Mouse (Mus musculus) forebrain, embryonic 12.5 days (tissue): ENCODE measurements around the gene Poc1a. TPM values are rescaled to one million over a fixed set of nuclear protein-coding genes. Genes with fewer than 3 reads are reported as not detected.
A peak's percentile ranks its signal among the peaks of the same experiment; 100 is the strongest.

Source experiments
- ATAC-seq: fragments of 200-750 bp; cut with Nextera tagmentation; 2 replicates; pipeline ENCODE4 v1.8.0; 2017; ENCODE audit warnings: moderate TSS enrichment; ENCODE audit not compliant: low FRiP score
- H3K27ac ChIP-seq: fragments of 300-500 bp; sonication (generic); 2 replicates; pipeline ENCODE4 v1.5.1; 2016; ENCODE audit warnings: mild to moderate bottlenecking
- H3K27me3 ChIP-seq: fragments of 300-500 bp; sonication (generic); 2 replicates; pipeline ENCODE4 v1.6.1; 2016; ENCODE audit warnings: mild to moderate bottlenecking
- H3K36me3 ChIP-seq: fragments of 300-500 bp; sonication (generic); replicated peaks from 2 replicates; pipeline ENCODE4 v1.6.1; 2016; ENCODE audit warnings: mild to moderate bottlenecking
- H3K4me1 ChIP-seq: fragments of 300-500 bp; sonication (generic); 2 replicates; pipeline ENCODE4 v1.6.1; 2016
- H3K4me2 ChIP-seq: fragments of 300-500 bp; sonication (generic); 2 replicates; pipeline ENCODE4 v1.6.1; 2016; ENCODE audit warnings: mild to moderate bottlenecking, moderate library complexity
- H3K4me3 ChIP-seq: fragments of 300-500 bp; sonication (generic); replicated peaks from 2 replicates; pipeline ENCODE4 v1.5.1; 2016; ENCODE audit warnings: mild to moderate bottlenecking
- H3K9ac ChIP-seq: fragments of 300-500 bp; sonication (generic); 2 replicates; pipeline ENCODE4 v1.6.1; 2016; ENCODE audit warnings: mild to moderate bottlenecking
- H3K9me3 ChIP-seq: fragments of 300-500 bp; sonication (generic); 2 replicates; pipeline ENCODE4 v1.6.1; 2016
- WGBS: fragments of 180-500 bp; shearing (Covaris S2); methylation state at CpG from one replicate; pipeline ENCODE4 v1.1.7; 2016; 5-methylcytosine and 5-hydroxymethylcytosine counted together
- polyA plus RNA-seq: library from polyadenylated mRNA; unstranded; fragments of >200 nt; fragmentation: Nextera tagmentation; extraction: Ambion mirVana; gene quantifications from 2 replicates; pipeline ENCODE4 v1.2.1, GENCODE M21; 2016

Gene Poc1a
- polyA plus RNA-seq, 1 experiment from 2014 or later, result 23.8 TPM

GRCm38 (mm10) chr9:106328068-106328610 lies 47.3 kb downstream of the Poc1a start:
- H3K4me3 ChIP-seq, result no peak overlapping the region
- H3K9me3 ChIP-seq, result no peaks in the 10 kb centered on the region
- H3K4me2 ChIP-seq, result no peak overlapping the region
- H3K27ac ChIP-seq, result no peak overlapping the region
- WGBS, result 84% methylated on average over 7 of the region's 7 CpGs
- ATAC-seq, result no peak
- no peaks in the 10 kb centered on the region for H3K27me3 ChIP-seq
- H3K36me3 ChIP-seq, result no peaks in the 10 kb centered on the region; the same call in 1 of the 2 replicates
- no peak overlapping the region for H3K9ac ChIP-seq
- peaks cover 9% of the 10 kb centered on the region; the same call in 1 of the 2 replicates for H3K4me1 ChIP-seq

- Histone ChIP-seq H3K4me2 (no peak overlapping the region), H3K27ac (no peak overlapping the region)
- WGBS, result 78% methylated on average over 5 of the region's 5 CpGs
Measured at GRCm38 (mm10) chr9:106328772-106329511, 48.1 kb downstream of the Poc1a start.

DNA sequence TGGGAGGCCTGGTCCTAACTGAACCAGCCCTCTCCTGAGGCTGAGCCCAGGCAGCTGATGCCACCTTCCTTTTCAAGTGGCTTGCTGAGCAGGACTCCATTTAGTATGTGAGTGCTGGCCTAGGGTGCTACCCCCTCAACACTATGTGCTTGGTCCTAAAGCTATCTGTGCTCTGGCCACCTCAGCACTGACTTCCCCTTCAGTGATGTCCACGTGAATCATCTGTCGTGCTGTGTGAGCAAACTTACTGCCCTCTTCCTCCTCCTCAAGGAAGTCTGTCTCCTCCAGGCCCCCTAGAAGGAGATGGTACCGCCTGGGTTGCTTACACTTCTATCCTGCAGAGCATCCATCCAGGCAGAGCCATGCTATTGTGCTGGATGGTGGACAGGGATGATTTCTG lies 51.9 kb downstream of the Poc1a start:
- Histone ChIP-seq H3K4me2 (no peak overlapping the region), H3K27me3 (no peaks in the 10 kb centered on the region), H3K27ac (no peak overlapping the region), H3K9ac (no peak overlapping the region), H3K4me3 (no peak overlapping the region), H3K4me1 (peaks cover 15% of the 10 kb centered on the region), H3K9me3 (no peaks in the 10 kb centered on the region), H3K36me3 (no peaks in the 10 kb centered on the region; the same call in 1 of the 2 replicates)
- ATAC-seq, result no peak
- WGBS, result 82% methylated on average over 3 of the region's 3 CpGs

More at GRCm38 (mm10) chr9:106328772-106329511, 48.1 kb downstream of the Poc1a start:
- no peak for ATAC-seq
- peaks cover 9% of the 10 kb centered on the region; the same call in 1 of the 2 replicates for H3K4me1 ChIP-seq
- H3K27me3 ChIP-seq, result no peaks in the 10 kb centered on the region
- H3K9me3 ChIP-seq, result no peaks in the 10 kb centered on the region
- H3K4me3 ChIP-seq, result no peak overlapping the region
- no peak overlapping the region for H3K9ac ChIP-seq
- H3K36me3 ChIP-seq, result no peaks in the 10 kb centered on the region; the same call in 1 of the 2 replicates

DNA sequence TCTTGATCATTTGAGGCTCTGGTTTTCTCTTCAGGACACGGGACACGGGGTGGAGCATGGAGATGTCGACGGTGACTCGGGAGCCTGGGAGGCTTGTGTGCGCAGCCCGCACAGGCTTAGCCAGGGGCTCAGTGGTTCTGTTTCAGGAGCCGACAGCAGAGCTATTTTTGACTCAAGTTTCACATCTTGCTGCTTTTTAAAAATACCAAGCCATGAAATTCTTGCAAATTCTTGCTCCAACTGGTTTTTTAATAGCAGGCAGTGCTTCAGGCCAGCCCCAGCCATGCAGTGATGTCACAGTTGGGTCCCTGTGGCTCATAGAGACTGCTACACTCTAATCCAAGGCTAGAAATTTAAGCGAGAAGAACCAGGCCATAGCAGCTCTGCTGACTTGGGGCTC lies 56.8 kb downstream of the Poc1a start:
- H3K27ac ChIP-seq, result peak overlapping the region; percentile 88
- ATAC-seq, result no peak
- no peaks in the 10 kb centered on the region for H3K9me3 ChIP-seq
- no peaks in the 10 kb centered on the region for H3K36me3 ChIP-seq
- 79% methylated on average over 9 of the region's 9 CpGs for WGBS
- peaks cover 51% of the 10 kb centered on the region for H3K4me1 ChIP-seq
- H3K9ac ChIP-seq, result no peak overlapping the region
- no peak overlapping the region for H3K4me3 ChIP-seq
- H3K4me2 ChIP-seq, result no peak overlapping the region
- H3K27me3 ChIP-seq, result no peaks in the 10 kb centered on the region; the same call in 1 of the 2 replicates

GRCm38 (mm10) chr9:106338462-106339172 lies 57.8 kb downstream of the Poc1a start:
- Histone ChIP-seq H3K4me1 (peaks cover 51% of the 10 kb centered on the region), H3K27ac (peak overlapping the region; percentile 88), H3K4me3 (no peak overlapping the region), H3K9ac (peak overlapping the region; percentile 17; the same call in 1 of the 2 replicates), H3K27me3 (no peaks in the 10 kb centered on the region; the same call in 1 of the 2 replicates), H3K4me2 (peak overlapping the region; percentile 31), H3K9me3 (no peaks in the 10 kb centered on the region), H3K36me3 (no peaks in the 10 kb centered on the region)
- WGBS, result 5% methylated on average over 10 of the region's 10 CpGs
- peak; percentile 81 for ATAC-seq

DNA sequence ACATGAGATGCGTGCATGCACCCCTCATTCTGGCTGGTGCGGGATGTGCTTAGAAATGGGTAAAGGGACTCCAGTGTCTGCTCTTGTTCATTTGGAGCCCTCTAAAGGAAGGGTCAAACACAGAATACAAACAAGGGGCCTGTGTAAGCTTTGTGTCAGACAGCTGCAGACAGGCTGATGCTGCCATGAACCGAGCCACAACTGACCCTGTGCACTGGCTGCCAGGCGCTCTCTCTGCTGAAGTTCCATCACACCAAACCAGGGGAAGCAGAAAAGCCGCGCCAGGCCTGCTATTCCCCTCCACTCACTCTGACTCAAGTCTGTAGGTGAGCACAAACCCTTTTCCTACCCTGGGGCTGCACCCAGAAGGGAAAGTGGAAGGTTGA lies 58.3 kb downstream of the Poc1a start:
- WGBS, result 36% methylated on average over 6 of the region's 6 CpGs
- Histone ChIP-seq H3K4me3 (no peak overlapping the region), H3K27ac (peak overlapping the region; percentile 88), H3K36me3 (no peaks in the 10 kb centered on the region), H3K9ac (peak overlapping the region; percentile 17; the same call in 1 of the 2 replicates), H3K9me3 (no peaks in the 10 kb centered on the region), H3K4me1 (peaks cover 51% of the 10 kb centered on the region), H3K4me2 (peak overlapping the region; percentile 31), H3K27me3 (no peaks in the 10 kb centered on the region; the same call in 1 of the 2 replicates)
- ATAC-seq, result peak; percentile 21; the same call in 1 of the 2 replicates

DNA sequence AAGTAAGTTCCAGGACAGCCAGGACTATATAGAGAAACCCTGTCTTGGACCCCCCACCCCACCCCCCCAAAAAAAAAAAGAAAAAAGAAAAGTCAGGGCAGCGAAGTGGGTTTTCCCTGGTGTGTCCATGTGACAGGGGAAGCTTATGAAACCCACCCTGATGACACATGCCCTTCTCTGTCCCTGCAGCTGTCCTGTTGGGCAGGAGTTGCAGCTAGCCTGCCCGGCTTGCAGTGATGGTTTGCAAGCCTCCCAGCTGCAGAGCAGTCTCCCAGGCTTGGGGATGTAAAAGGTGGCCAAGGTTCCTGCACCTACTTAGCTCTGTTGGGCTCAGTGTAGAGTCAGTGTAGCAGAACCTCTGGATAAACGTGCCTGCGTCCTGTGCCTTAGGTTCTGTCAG lies 58.9 kb downstream of the Poc1a start:
- no peaks in the 10 kb centered on the region for H3K9me3 ChIP-seq
- H3K4me2 ChIP-seq, result no peak overlapping the region
- H3K4me1 ChIP-seq, result peaks cover 53% of the 10 kb centered on the region
- no peak overlapping the region for H3K9ac ChIP-seq
- no peak for ATAC-seq
- H3K27ac ChIP-seq, result peak overlapping the region; percentile 88; the same call in 1 of the 2 replicates
- no peaks in the 10 kb centered on the region; the same call in 1 of the 2 replicates for H3K27me3 ChIP-seq
- 91% methylated on average over 4 of the region's 4 CpGs for WGBS
- H3K4me3 ChIP-seq, result no peak overlapping the region
- H3K36me3 ChIP-seq, result no peaks in the 10 kb centered on the region

GRCm38 (mm10) chr9:106340501-106341312 lies 59.8 kb downstream of the Poc1a start:
- H3K4me3 ChIP-seq, result no peak overlapping the region
- 0 out of 2 replicates have a peak overlapping the region, but pooled peaks have one; percentile 43 for H3K27ac ChIP-seq
- no peaks in the 10 kb centered on the region for H3K9me3 ChIP-seq
- H3K36me3 ChIP-seq, result no peaks in the 10 kb centered on the region
- peaks cover 63% of the 10 kb centered on the region for H3K4me1 ChIP-seq
- WGBS, result 55% methylated on average over 13 of the region's 13 CpGs
- H3K9ac ChIP-seq, result no peak overlapping the region
- H3K27me3 ChIP-seq, result no peaks in the 10 kb centered on the region; the same call in 1 of the 2 replicates
- no peak for ATAC-seq
- no peak overlapping the region for H3K4me2 ChIP-seq

- Histone ChIP-seq H3K36me3 (no peaks in the 10 kb centered on the region), H3K27ac (no peak overlapping the region), H3K4me2 (no peak overlapping the region), H3K27me3 (no peaks in the 10 kb centered on the region; the same call in 1 of the 2 replicates), H3K4me1 (peaks cover 63% of the 10 kb centered on the region), H3K9ac (no peak overlapping the region), H3K4me3 (no peak overlapping the region), H3K9me3 (no peaks in the 10 kb centered on the region)
- WGBS, result 79% methylated on average over 3 of the region's 3 CpGs
- no peak for ATAC-seq
Measured at GRCm38 (mm10) chr9:106341313-106341686, 60.4 kb downstream of the Poc1a start.

- no peak overlapping the region for H3K4me2 ChIP-seq
- no peaks in the 10 kb centered on the region for H3K36me3 ChIP-seq
- H3K4me1 ChIP-seq, result peaks cover 55% of the 10 kb centered on the region
- H3K9me3 ChIP-seq, result no peaks in the 10 kb centered on the region
- no peaks in the 10 kb centered on the region; the same call in 1 of the 2 replicates for H3K27me3 ChIP-seq
- 90% methylated on average over 9 of the region's 9 CpGs for WGBS
- ATAC-seq, result no peak
- no peak overlapping the region for H3K9ac ChIP-seq
- no peak overlapping the region for H3K4me3 ChIP-seq
- no peak overlapping the region for H3K27ac ChIP-seq
Measured at GRCm38 (mm10) chr9:106342573-106342972, 61.7 kb downstream of the Poc1a start.

DNA sequence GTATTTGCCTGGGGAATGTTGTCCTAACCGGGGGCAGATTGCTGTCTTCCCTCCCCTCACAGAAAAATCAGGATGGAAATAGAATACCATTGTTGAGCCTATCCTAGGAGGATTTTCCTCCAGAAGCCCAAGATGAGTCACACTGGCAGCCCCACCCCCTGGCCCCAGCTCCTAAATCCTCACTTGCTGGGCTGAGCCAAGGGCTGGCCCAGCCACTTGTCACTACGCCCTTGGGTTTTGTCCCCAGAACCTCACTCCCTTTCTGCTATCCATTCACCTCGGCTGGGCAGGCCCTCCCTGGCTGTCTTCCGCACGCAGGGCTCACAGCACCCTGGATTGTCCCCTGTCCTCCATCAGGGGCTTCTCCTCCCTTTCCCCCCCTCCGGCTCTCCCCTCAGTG lies 64.3 kb downstream of the Poc1a start:
- no peaks in the 10 kb centered on the region for H3K36me3 ChIP-seq
- no peak overlapping the region for H3K4me2 ChIP-seq
- H3K9ac ChIP-seq, result 0 out of 2 replicates have a peak overlapping the region, but pooled peaks have one; percentile 3
- no peak overlapping the region for H3K4me3 ChIP-seq
- H3K27me3 ChIP-seq, result no peaks in the 10 kb centered on the region; the same call in 1 of the 2 replicates
- WGBS, result 19% methylated on average over 6 of the region's 6 CpGs
- peaks cover 29% of the 10 kb centered on the region for H3K4me1 ChIP-seq
- H3K9me3 ChIP-seq, result no peaks in the 10 kb centered on the region
- no peak overlapping the region for H3K27ac ChIP-seq
- ATAC-seq, result no peak
